Mouse (Mus musculus): ENCODE data around the gene Lsm3.
"Not testable (repeated sequence)": the region's sequence is repeated elsewhere in the genome, so short reads cannot be mapped to it uniquely, and the experiment has no call there.

Gene Lsm3

DNA sequence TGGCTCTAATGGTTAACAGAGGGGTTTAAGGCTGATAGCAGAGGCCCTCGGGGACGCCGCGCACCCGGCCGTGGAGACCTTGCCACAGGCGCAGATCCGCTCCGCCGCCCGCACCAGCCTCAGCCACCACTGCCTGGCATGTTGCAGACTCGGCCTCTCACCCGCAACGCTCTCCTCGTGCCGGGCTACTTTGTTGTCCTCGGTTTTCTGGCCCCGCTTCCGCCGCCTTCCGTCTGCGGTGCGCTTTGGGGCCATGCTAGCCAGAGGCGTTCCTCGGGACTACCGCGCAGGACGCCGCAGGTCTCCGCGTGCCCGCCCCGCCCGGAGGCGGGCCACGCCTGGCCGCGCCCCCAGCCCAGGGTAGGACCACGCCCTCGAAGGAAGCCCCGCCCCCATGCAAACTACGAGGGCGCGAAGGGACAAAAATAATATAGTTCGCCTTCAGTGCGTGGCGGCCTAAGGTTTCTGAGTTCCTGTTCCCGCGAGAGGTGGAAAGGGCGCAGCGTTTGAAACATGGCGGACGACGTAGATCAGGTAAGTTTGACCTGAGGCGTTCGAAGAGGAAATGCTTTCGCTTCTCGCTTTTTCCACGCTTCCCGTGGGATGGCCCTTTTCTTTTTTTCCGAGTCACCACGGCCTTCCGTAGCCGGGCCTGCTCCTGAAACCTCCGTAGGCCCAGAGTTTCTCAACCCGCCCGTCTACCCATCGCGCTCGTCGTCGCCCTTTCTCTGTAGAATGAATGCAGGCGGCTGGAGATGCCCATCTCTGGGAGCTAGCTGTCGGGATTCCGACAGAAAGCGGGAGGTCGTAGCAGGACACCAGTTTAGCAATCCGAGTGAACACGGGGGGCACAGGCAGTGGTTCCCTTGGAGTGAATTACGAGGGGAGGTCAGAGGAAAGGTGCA lies at the start of gene Lsm3, which contains the start of gene Xpc:
Gene Lsm3 (plus strand): TSS at position 384 of the 905 bp plus-strand sequence.
Gene Xpc (minus strand): TSS at position 344 of the 905 bp plus-strand sequence.
- DNase-seq (ENCODE audit: low read depth, low spot score) = peak; percentile 93

DNA sequence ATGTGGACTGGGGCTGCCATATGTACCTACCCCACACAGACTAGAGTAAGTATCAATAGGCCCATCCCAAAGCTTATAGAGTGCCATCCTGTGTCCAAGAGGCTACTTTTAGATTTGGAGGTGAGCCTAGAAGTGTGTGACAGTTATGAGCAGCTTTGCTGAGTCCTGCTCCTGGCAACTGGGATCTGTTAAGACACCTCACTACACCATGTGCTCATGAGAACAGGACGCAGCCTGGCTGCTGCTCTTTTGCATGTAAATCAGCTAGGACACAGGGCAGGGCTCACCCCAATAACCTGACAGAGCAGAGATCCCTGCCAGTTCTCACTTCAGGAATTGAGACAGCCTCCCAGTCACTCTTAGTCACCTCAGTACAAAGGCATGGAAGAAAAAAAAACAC lies 48.6 kb upstream of the Lsm3 start:
- no peak for DNase-seq (ENCODE audit: low read depth, low spot score)

DNA sequence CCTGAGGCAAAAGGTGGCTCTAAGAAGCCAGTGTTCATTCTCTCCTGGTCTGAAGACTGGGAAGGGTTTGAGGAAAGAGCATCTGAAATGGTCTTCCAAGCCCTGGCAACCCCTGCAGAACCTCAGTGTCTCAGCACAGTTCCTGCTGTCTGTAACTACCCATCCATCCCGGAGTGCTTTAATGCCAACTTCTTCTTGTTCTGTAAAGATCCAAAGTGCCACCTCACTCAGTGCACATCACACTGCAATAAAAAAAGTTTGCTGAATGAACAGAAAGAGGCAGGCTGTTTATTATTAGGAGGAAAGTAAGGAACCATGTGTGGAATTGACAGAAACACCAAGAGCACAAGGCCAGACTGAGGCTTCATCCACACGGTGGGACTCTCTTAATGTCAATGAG lies 45.0 kb upstream of the Lsm3 start:
- no peak for DNase-seq (ENCODE audit: low read depth, low spot score)

DNA sequence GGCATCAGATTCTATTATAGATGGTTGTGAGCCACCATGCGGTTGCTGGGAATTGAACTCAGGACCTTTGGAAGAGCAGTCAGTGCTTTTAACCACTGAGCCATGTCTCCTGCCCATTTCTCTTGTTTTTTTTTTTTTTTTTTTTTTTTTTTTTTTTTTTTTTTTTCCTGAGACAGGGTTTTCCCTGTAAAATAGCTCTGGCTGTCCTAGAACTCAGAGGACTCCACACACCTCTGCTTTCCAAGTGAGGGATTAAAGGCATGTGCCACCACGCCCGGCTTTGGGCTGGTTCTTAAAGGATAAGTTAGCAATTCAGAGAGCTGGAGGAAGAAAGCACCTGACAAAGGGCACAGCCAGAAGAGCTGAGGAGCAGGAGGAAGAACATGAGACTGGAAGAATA lies 44.3 kb upstream of the Lsm3 start:
- not testable (repeated sequence) for DNase-seq (ENCODE audit: low read depth, low spot score)

DNA sequence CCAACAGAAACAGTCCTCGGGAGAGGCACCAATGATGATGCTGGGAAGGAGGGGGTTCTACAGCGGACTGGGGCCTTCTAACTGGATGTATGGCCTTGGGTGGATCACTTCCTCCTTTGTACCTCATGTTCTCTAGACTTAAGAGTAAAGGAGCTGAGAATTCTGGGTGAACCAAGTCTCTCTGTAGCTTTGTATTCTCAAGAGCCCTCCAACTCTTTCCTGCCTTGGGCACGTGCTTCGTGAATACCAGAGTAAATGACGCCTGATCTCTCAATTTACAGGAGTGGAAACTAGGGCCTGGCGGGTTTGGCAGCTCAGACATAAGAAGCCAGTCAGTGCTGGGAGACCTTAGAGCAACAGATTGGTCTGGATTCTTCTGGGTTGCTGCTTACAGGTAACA lies 43.4 kb upstream of the Lsm3 start:
- no peak for DNase-seq (ENCODE audit: low read depth, low spot score)

DNA sequence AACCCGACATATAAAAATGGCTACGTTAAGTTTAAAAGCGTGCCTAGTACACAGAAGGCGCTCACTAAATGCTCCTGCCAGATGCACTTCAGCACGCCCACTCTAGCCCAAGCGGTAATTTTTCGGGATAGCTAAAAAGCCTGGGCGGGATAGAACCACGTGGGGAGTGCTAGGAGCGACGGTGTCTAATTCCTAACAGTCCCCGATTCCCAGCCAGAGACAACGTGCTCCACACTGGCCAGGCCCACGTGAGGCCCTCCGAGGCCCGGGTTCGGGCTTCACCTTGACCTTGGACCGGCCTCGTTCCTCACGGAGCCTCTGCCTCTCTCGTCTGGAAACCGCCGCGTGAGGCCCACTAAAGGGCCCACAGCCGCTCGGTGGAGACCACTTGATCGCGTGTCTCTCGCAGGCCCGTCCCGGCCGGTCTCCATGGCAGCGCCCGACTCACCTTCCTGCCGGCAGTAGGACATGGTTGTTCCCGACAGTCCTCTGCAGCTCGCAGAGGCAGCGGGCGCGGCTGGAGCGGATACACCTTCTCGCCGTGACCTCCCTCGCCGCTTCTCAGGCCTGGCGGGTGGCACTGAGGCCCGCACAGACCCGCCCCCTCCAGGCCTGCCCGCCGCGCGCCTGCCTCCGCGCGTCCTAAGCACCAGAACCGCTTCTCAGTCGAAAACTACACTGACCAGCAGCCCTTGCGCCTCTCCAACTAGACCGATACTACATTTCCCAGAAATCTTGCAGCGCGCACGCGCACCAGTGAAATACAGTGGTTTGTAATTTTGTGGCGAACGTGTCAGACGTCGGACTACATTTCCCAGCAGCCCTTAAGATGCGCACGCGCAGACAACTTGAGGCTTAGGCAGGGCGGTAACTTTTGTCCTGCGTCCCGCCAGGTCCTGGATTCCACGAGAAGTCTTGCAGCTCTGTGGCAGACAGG lies 42.6 kb upstream of the Lsm3 start, which contains the start of the genes Chchd4 and Tmem43:
Gene Chchd4 (minus strand): TSS at position 679 of the 937 bp plus-strand sequence.
Gene Tmem43 (plus strand): TSS at position 836 of the 937 bp plus-strand sequence.
- peak; percentile 99 for DNase-seq (ENCODE audit: low read depth, low spot score)

DNA sequence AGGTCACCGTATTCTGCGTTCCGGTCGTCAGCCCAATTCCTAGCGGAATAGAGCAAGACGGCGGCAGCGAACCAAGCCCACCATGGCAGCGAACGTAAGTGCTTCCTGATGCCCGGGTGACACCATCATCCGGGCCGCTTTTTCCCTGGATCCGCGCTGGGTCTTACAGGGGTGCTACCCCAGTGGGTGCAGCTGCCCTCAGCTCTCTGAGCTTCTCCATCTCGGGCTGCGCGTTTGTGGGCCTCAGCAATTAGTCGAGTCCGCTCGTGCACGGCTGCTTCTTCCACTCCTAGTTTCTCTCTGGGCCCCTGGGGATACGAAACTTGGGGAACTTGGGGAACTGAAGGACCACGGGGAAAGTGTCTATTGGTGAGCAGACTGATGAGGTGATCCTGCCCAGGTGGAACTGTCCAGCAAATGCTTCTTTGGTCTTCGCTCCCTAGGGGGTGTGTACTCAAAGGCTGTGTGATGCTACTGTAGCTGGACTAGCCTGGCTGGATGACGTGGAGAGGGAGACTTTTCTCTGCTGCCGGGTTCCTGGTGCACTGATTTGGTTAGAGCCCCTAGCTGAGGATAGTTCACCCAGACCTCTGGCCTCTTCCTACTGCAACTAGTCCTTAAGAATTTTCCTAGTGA lies 41.8 kb upstream of the Lsm3 start:
- DNase-seq (ENCODE audit: low read depth, low spot score) = peak; percentile 40

DNA sequence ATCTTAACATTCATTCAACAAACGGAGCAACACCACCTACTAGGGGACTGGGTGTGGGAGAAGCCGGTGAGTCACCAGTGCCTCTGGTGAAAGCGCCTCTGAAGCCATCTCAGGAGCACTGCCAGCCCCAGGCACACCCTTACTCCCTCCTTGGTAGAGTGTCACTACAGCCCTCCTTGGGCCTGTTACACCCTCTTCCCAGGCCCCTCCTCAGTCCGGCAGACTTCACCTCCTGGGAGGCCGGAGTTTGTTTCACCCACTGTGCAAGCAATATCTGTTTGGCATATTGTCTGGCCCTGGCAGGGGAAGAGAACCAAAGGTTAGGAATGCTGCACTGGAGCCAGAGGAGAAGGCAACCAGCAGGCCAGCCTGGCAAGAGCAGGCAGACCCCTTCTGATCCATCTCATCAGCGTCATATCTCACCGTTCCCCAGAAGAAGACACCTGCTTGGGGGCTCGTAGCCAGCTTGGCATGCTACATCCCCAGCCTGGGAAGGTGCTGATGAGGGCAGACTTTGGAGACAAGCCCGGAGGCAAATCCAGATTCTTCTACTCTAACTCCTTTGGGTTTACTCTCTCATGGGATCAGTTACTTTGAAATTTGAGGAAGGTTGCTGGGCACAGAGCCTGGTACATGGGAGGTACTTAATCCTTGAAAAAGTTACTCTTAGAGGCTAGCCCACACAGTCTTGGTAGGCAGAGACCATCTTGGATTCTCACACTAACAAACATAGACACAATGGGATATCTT lies 41.1 kb upstream of the Lsm3 start:
- no peak for DNase-seq (ENCODE audit: low read depth, low spot score)

DNA sequence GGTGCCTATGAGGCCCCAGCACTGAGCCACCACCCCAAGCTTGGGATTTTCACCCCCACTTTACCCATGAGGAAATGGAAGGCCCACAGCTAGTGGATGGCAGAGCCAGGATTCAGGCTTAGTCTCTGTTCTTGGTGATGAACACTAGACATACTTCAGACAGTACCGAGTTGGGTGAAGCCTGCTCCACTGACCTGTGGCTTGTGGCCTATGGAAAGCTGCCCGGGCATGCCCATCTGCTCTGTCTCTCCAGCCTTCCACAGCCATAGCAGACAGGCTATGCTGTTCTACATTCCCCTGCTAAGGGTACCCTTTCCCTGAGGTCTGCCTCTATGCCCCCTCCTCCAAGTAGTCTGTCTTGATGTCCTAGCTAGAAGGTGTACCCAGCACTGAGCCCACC lies 39.2 kb upstream of the Lsm3 start:
- no peak for DNase-seq (ENCODE audit: low read depth, low spot score)

DNA sequence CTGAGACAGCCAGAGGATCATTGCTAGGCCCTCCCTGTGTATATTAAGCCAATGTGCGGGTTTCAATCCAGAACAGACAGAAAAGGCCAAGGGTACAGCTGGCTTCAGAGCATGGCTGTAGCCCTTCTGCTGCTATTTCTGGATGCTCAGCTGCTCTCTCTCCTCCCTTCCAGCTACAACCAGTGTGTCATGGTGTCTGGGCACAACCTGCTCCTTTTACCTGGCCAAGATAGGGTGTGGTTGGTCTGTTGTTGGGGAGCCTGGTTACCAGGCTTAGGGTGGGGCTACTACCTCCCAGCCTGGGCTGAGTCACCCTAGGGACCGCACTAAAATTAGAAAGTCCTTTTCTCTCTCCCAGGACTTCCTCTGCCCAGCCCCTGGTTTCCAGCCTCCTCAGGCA lies 32.4 kb upstream of the Lsm3 start:
- no peak for DNase-seq (ENCODE audit: low read depth, low spot score)

DNA sequence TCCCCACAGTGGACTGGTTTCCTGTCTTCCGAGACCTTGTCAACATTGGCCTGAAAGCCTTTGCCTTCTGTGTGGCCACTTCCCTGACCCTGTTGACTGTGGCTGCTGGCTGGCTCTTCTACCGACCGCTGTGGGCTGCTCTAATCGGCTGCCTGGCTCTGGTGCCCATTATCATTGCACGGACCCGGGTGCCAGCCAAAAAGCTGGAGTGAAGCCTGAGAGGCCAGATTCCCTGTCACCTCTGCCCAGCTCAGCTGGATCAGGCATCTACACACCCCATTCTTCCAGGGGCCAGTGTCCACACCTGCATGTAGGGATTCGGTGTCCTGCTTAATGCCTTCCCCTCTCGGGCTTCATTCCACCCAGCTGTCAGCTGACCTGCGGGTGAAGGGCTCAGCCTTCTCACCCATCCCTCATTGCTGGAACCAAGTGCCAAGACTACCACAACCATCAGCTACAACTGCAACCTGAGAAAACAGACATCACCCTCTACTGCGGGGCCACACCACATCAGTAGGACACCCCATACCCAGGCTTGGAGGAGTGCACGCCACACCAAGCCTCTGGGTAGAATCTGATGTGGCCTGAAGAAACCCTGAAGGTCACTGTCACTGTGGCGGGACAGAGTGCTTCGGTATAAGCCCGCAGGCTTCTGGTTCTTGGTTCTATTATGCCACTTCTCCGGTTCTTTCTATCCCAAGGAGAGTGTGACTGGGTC lies 28.8 kb upstream of the Lsm3 start:
- no peak for DNase-seq (ENCODE audit: low read depth, low spot score)

DNA sequence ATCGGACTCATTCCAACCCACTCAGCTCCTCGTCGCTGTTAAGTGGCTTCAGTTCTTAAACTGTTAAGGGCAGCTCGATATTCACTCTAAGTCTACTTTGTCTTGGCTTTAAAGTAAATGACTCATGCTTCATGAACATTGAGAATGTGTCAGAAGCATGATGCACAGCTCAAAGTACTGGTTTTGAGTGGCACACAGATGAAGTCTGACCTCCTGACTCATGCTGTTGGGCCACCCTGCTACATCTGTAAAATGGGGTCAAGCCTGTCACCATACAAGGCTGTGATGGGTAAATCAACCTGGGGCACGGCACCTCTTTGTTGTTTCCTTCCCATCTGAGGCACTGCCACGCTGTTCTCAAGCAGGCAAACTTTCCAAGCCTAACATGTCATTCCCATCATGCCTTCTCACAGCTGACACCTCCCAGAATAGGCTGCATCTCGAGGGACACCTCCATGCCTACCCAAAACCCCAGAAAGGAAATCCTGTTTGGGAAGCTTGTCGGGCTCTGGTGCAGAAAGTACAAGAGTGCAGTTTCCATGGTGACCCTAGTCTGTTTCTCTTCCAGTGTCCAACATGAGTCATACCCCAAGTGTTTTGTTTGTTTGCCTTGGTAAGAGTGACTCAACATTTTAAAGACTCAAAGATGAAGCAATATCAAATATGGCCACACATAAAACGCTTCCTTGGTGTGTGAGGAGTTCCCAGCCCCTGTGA lies 27.1 kb upstream of the Lsm3 start:
- no peak for DNase-seq (ENCODE audit: low read depth, low spot score)

DNA sequence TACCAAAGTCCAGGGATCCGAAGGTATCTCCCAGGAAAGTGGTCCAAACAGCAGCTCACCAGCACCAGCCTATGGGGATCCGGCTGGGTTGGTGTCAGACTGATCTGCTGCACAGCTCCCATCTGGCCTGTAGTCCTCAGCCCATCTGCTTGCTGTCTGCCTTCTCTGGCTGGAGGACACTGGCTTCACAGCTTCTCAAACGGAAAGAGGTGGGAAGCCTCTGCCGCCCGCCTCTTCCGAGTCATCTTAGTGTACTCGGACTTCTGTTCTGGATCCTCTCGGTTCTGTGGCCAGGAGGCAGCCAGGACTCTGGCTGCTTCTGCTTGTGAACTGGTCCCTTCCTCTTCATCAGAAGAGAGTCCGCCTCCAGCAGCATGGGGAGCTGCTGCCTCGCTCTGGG lies 25.9 kb upstream of the Lsm3 start:
- DNase-seq (ENCODE audit: low read depth, low spot score) = no peak

DNA sequence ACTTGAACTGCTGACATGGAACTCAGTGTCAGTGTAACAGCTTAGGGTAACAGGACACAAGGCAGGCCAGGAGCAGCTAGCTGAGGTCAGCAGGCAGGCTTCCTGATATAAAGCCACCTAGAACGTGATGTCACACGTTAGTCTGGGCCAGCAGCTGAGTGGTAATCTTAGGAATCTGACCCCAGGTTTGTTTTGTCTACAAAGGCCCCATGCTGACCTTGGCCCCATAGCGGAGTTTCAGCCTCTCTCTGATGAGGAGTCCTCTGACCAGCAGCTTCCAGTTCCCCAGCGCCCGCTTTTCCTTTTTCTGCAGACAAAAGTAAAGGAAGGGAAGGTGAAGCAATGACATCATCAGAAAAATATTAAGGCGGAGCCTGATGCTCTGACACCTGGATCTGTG lies 24.7 kb upstream of the Lsm3 start:
- DNase-seq (ENCODE audit: low read depth, low spot score) = no peak

DNA sequence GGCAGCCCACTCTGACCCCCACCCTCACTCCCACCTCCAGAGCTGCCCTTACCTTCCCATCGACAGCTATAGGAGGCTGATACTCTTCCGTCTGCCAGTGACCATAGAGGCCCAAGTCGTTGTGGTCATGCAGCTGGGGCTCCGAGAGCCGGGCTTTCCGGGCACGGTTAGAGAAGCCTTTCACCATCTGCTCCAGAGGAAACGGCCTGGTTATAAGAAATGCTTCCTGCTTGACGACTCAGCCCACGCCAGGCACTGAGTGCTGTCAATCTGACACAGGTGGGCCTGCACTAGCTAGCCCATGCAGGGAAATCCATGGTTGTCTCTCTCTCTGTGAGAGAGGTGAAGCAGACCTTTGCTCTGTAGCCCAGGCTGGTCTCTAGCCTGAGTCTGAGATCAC lies 22.7 kb upstream of the Lsm3 start:
- no peak for DNase-seq (ENCODE audit: low read depth, low spot score)

DNA sequence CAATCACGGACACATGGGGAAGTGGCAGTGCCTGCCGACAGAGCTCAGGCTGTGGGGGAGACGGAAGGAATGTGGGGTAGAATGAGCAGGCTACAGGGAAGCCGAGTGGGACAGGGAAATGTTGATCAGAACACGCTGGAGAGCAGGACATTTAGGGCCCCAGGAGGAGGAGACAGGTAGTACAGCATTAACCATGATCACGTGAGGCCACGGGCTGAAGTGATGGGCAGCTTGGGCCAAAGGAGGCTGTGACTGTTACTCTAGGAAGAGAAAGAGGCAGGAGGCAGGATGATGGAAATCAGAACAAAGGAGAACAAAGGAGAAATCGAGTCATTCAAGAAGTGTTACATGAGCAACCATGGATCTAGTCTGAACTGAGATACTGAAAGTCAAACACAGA lies 21.2 kb upstream of the Lsm3 start:
- no peak for DNase-seq (ENCODE audit: low read depth, low spot score)

DNA sequence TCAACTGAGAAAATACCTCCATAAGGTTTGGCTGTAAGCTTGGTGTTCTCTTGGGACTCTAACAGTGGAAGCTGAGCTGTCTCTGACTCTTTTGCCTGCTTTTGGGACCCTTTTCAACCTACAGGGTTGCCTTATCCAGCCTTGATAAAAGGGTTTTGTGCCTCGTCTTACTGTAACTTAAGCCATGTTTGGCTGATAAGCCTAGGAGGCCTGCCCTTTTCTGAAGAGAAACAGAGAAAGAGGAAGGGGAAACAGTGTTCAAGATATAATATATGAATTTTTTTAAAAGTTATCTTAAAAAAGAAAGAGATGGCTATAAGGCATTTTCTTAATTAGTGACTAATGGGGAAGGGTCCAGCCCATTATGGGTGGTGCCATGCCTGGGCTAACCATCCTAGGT lies 12.4 kb upstream of the Lsm3 start:
- DNase-seq (ENCODE audit: low read depth, low spot score) = no peak

DNA sequence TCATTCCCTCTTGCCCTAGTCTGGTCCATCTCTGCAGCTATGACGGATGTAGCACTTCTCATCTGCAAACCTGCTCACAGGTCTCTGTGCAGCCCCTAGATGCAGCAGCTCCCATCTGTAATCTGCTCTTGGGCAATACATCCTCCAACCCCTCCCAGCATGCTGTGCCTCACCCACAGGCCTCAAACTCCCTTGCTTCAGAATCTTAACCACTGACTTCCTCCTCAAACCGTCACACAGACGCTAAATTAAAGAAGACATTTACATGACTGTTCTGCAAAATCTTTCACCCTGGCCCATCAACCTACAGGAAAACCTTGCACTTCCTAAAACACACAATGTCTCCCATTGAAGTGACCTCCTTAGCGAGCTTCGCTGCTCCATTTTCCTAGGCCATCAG lies 9.7 kb upstream of the Lsm3 start:
- no peak for DNase-seq (ENCODE audit: low read depth, low spot score)

DNA sequence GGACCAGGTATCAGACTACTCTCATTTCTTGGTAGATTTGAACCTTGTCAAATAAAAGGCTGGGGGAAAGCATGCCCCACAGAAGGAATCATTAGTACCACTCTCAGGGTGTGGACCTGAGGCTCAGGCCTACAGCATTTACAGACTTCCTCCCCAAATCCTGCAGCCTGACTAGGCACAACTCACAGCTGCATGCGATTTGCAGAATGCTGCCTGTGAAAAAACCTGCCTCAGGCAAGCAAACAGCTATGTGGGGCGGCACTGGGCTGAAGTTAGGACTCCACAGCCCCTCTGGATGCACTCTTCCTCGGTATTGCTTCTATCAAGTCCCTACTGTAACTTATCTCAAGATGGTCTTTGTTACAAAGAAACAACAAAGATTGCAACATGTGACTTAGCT lies 7.7 kb upstream of the Lsm3 start:
- DNase-seq (ENCODE audit: low read depth, low spot score) = no peak

DNA sequence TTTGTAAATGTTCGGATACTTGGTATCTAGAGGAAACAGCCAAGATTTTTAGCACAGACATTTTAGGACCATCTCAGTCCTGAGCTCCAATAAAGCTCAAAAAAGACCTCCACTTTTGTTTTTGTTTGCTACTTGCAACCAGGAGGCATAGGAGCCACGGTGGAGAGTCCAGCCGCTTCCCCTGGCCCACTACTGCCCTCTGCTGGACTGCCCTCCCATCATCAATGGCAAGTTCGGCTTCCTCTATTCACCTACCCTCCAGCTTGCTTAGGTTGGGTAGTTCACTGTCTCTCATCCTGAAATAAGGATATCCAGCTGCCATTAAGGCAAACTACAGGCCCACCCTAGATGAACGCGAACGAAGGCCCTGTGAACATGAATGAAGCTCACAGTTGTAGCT lies 6.4 kb upstream of the Lsm3 start:
- DNase-seq (ENCODE audit: low read depth, low spot score) = peak; percentile 20

Data from c-Kit-negative CD71-positive TER-119-positive erythroid progenitor cells, embryonic 14.5 days (primary cell).